Mouse (Mus musculus) kidney, adult 18-20 months (tissue): ENCODE data around the gene Nup50.
A peak's percentile ranks its signal among the peaks of the same experiment; 100 is the strongest.

ENCODE experiments used
- DNase-seq: peaks from one replicate; pipeline ENCODE4 v3.0.0; 2021

Nup50 gene

GRCm38 (mm10) chr15:84957851-84958250 lies 34.6 kb downstream of the Nup50 start:
- no peak for DNase-seq

- no peak for DNase-seq
These were observed 35.1 kb downstream of the Nup50 start for GRCm38 (mm10) chr15:84958331-84958730.

GRCm38 (mm10) chr15:84959891-84960290 lies 36.7 kb downstream of the Nup50 start:
- DNase-seq: no peak

GRCm38 (mm10) chr15:84960692-84961091 lies 37.5 kb downstream of the Nup50 start:
- DNase-seq: no peak

GRCm38 (mm10) chr15:84962518-84962917 lies 39.3 kb downstream of the Nup50 start:
- no peak for DNase-seq

GRCm38 (mm10) chr15:84964771-84965170 lies 41.6 kb downstream of the Nup50 start:
- no peak for DNase-seq

- peak; percentile 39 for DNase-seq
These were observed 42.6 kb downstream of the Nup50 start for GRCm38 (mm10) chr15:84965575-84966360.

- DNase-seq: no peak
These were observed 45.3 kb downstream of the Nup50 start for GRCm38 (mm10) chr15:84968534-84968933.

- peak; percentile 65 for DNase-seq
These were observed 49.8 kb downstream of the Nup50 start for GRCm38 (mm10) chr15:84972860-84973543.

- no peak for DNase-seq
These were observed 50.3 kb downstream of the Nup50 start for GRCm38 (mm10) chr15:84973544-84973871.

- peak; percentile 28 for DNase-seq
These were observed 52.5 kb downstream of the Nup50 start for GRCm38 (mm10) chr15:84975729-84976128.

- DNase-seq: no peak
These were observed 58.5 kb downstream of the Nup50 start for GRCm38 (mm10) chr15:84981609-84982313.

- no peak for DNase-seq
These were observed 59.7 kb downstream of the Nup50 start for GRCm38 (mm10) chr15:84982888-84983287.

- DNase-seq: no peak
These were observed 60.5 kb downstream of the Nup50 start for GRCm38 (mm10) chr15:84983721-84984120.

GRCm38 (mm10) chr15:84985516-84986160 lies 62.4 kb downstream of the Nup50 start:
- DNase-seq: no peak

- no peak for DNase-seq
These were observed 63.2 kb downstream of the Nup50 start for GRCm38 (mm10) chr15:84986171-84987019.

- DNase-seq: no peak
These were observed 64.0 kb downstream of the Nup50 start for GRCm38 (mm10) chr15:84987020-84987815.

- peak; percentile 94 for DNase-seq
These were observed 64.9 kb downstream of the Nup50 start, which contains the start of gene 5031439G07Rik for GRCm38 (mm10) chr15:84987874-84988825. Gene 5031439G07Rik, minus strand, starts transcription at chr15:84988551.

- DNase-seq: no peak
These were observed 65.9 kb downstream of the Nup50 start for GRCm38 (mm10) chr15:84989098-84989497.

GRCm38 (mm10) chr15:84989771-84990170 lies 66.6 kb downstream of the Nup50 start:
- no peak for DNase-seq
